ENCODE assay signal across 8 mouse cellular contexts in genomic region chr14:64586860-64587698, GRCm38 (mm10).
DNase-seq lines count a peak whose midpoint lies in the region; ATAC-seq lines count a peak whose summit lies in the region.

No protein-coding gene starts in this region.

- no peak for DNase-seq in kidney, adult 18-20 months
- DNase-seq in ZHBTc4 (ENCODE audit: low read depth, low spot score) = peak; percentile 48
- DNase-seq in embryo, embryonic 11 days = peak; percentile 74
- peak; percentile 77 for DNase-seq in intestine, embryonic 14.5 days (ENCODE audit: low spot score)
- DNase-seq in midbrain, embryonic 14.5 days = peak; percentile 89
- no peak for DNase-seq in urinary bladder, postnatal 10 days (ENCODE audit: low spot score)

- H3K27ac ChIP-seq in kidney, embryonic 15.5 days = no peak overlapping the region
- no peak overlapping the region for H3K27ac ChIP-seq in intestine, embryonic 14.5 days (ENCODE audit: low read depth)
- H3K27ac ChIP-seq in midbrain, embryonic 14.5 days (replicated peaks; ENCODE audit: low read depth, low read length) = peak overlapping the region; percentile 100

- peak overlapping the region; percentile 46 for H3K4me3 ChIP-seq in kidney, embryonic 15.5 days (replicated peaks)
- H3K4me3 ChIP-seq in intestine, embryonic 14.5 days (ENCODE audit: low read depth, low read length) = peak overlapping the region; percentile 43
- H3K4me3 ChIP-seq in midbrain, embryonic 14.5 days (replicated peaks; ENCODE audit: low read depth, low read length) = peak overlapping the region; percentile 87

- H3K36me3 ChIP-seq in kidney, embryonic 15.5 days = no peaks in the 10 kb centered on the region
- no peaks in the 10 kb centered on the region for H3K36me3 ChIP-seq in intestine, embryonic 14.5 days (ENCODE audit: control insufficient read depth, insufficient read depth, low read length)
- peaks cover 25% of the 10 kb centered on the region for H3K36me3 ChIP-seq in midbrain, embryonic 14.5 days (ENCODE audit: control insufficient read depth, insufficient read depth, low read length)

- no peaks in the 10 kb centered on the region for H3K9me3 ChIP-seq in kidney, embryonic 15.5 days (replicated peaks)
- no peaks in the 10 kb centered on the region for H3K9me3 ChIP-seq in intestine, embryonic 14.5 days (ENCODE audit: control insufficient read depth, low read length)
- H3K9me3 ChIP-seq in midbrain, embryonic 14.5 days (ENCODE audit: control insufficient read depth, low read length) = no peaks in the 10 kb centered on the region

- peaks cover 100% of the 10 kb centered on the region for H3K27me3 ChIP-seq in kidney, embryonic 15.5 days
- peaks cover 98% of the 10 kb centered on the region for H3K27me3 ChIP-seq in intestine, embryonic 14.5 days (replicated peaks; ENCODE audit: control insufficient read depth, insufficient read depth, low read length)
- no peaks in the 10 kb centered on the region for H3K27me3 ChIP-seq in midbrain, embryonic 14.5 days (ENCODE audit: control insufficient read depth, insufficient read depth, low read length)

- H3K4me2 ChIP-seq in kidney, embryonic 15.5 days = peak overlapping the region; percentile 83
- peak overlapping the region; percentile 73 for H3K4me2 ChIP-seq in intestine, embryonic 14.5 days (ENCODE audit: low read length)
- H3K4me2 ChIP-seq in midbrain, embryonic 14.5 days (ENCODE audit: low read length) = peak overlapping the region; percentile 75

- under 1% methylated on average over 57 of the region's 58 CpGs for WGBS in kidney, embryonic 15.5 days
- under 1% methylated on average over 50 of the region's 58 CpGs for WGBS in intestine, embryonic 14.5 days
- under 1% methylated on average over 55 of the region's 58 CpGs for WGBS in midbrain, embryonic 14.5 days

- ATAC-seq in kidney, embryonic 15.5 days (replicated peaks; ENCODE audit: low FRiP score) = no peak
- ATAC-seq in intestine, embryonic 14.5 days (replicated peaks; ENCODE audit: low FRiP score, low TSS enrichment, low read depth) = 0 out of 2 replicates have a peak, but pooled peaks have one; percentile 40
- peak; percentile 75 for ATAC-seq in midbrain, embryonic 14.5 days (ENCODE audit: low FRiP score, low TSS enrichment)
- ATAC-seq in erythroid progenitor cell, adult 5-6 weeks (replicated peaks; ENCODE audit: low FRiP score, poor library complexity, severe bottlenecking) = no peak

- H3K9ac ChIP-seq in kidney, embryonic 15.5 days = no peak overlapping the region
- no peak overlapping the region; the same call in 1 of the 2 replicates for H3K9ac ChIP-seq in intestine, embryonic 14.5 days (ENCODE audit: low read length)
- peak overlapping the region; percentile 100 for H3K9ac ChIP-seq in midbrain, embryonic 14.5 days (replicated peaks; ENCODE audit: low read length)

- H3K4me1 ChIP-seq in kidney, embryonic 15.5 days = peaks cover 50% of the 10 kb centered on the region
- peaks cover 11% of the 10 kb centered on the region for H3K4me1 ChIP-seq in intestine, embryonic 14.5 days (replicated peaks; ENCODE audit: control insufficient read depth, insufficient read depth, low read length)
- peaks cover 43% of the 10 kb centered on the region for H3K4me1 ChIP-seq in midbrain, embryonic 14.5 days (ENCODE audit: control insufficient read depth, insufficient read depth, low read length)

Comparison
In these comparisons a context has a peak if more than half of its experiments do, and no peak if none do; other contexts are left out.
1. ATAC-seq: peak in intestine, embryonic 14.5 days (single experiment) and midbrain, embryonic 14.5 days (single experiment); none in kidney, embryonic 15.5 days (single experiment) and erythroid progenitor cell, adult 5-6 weeks (single experiment).
2. DNase-seq: peak in ZHBTc4 (single experiment), embryo, embryonic 11 days (single experiment), intestine, embryonic 14.5 days (single experiment) and midbrain, embryonic 14.5 days (single experiment); none in kidney, adult 18-20 months (single experiment) and urinary bladder, postnatal 10 days (single experiment).
3. Peak in every context shown above with its lines, with median percentiles within 50 percentile points of each other: H3K4me2 ChIP-seq and H3K4me3 ChIP-seq.